Mouse (Mus musculus): ENCODE measurements around the gene Fbxl18.
A peak's percentile ranks its signal among the peaks of the same experiment; 100 is the strongest.

The Fbxl18 gene

GRCm38 (mm10) chr5:142894918-142895613 lies at the start of gene Fbxl18:
Gene Fbxl18, minus strand, starts transcription at chr5:142895421.
- DNase-seq (ENCODE audit: low read depth): peak; percentile 91

- DNase-seq (ENCODE audit: low read depth): peak; percentile 69
Observed at GRCm38 (mm10) chr5:142940393-142940792, 45.2 kb upstream of the Fbxl18 start.

GRCm38 (mm10) chr5:142937956-142938727 lies 42.9 kb upstream of the Fbxl18 start:
- peak; percentile 90 for DNase-seq (ENCODE audit: low read depth)

- peak; percentile 77 for DNase-seq (ENCODE audit: low read depth)
Observed at GRCm38 (mm10) chr5:142936336-142936719, 41.1 kb upstream of the Fbxl18 start.

GRCm38 (mm10) chr5:142935642-142936335 lies 40.6 kb upstream of the Fbxl18 start:
- DNase-seq (ENCODE audit: low read depth): peak; percentile 91

- no peak for DNase-seq (ENCODE audit: low read depth)
Observed at GRCm38 (mm10) chr5:142932731-142933130, 37.5 kb upstream of the Fbxl18 start.

- DNase-seq (ENCODE audit: low read depth): peak; percentile 93
Observed at GRCm38 (mm10) chr5:142932084-142932685, 37.0 kb upstream of the Fbxl18 start.

- no peak for DNase-seq (ENCODE audit: low read depth)
Observed at GRCm38 (mm10) chr5:142931241-142931745, 36.1 kb upstream of the Fbxl18 start.

GRCm38 (mm10) chr5:142929400-142929752 lies 34.2 kb upstream of the Fbxl18 start:
- DNase-seq (ENCODE audit: low read depth): no peak

GRCm38 (mm10) chr5:142928749-142929399 lies 33.7 kb upstream of the Fbxl18 start:
- peak; percentile 93 for DNase-seq (ENCODE audit: low read depth)

GRCm38 (mm10) chr5:142927341-142927930 lies 32.2 kb upstream of the Fbxl18 start:
- no peak for DNase-seq (ENCODE audit: low read depth)

- no peak for DNase-seq (ENCODE audit: low read depth)
Observed at GRCm38 (mm10) chr5:142926940-142927228, 31.7 kb upstream of the Fbxl18 start.

- DNase-seq (ENCODE audit: low read depth): peak; percentile 71
Observed at GRCm38 (mm10) chr5:142926204-142926939, 31.2 kb upstream of the Fbxl18 start.

GRCm38 (mm10) chr5:142924336-142924959 lies 29.2 kb upstream of the Fbxl18 start:
- DNase-seq (ENCODE audit: low read depth): no peak

- no peak for DNase-seq (ENCODE audit: low read depth)
Observed at GRCm38 (mm10) chr5:142923781-142924180, 28.6 kb upstream of the Fbxl18 start.

- DNase-seq (ENCODE audit: low read depth): no peak
Observed at GRCm38 (mm10) chr5:142922251-142922650, 27.0 kb upstream of the Fbxl18 start.

GRCm38 (mm10) chr5:142921074-142921459 lies 25.8 kb upstream of the Fbxl18 start:
- DNase-seq (ENCODE audit: low read depth): no peak

- DNase-seq (ENCODE audit: low read depth): peak; percentile 99
Observed at GRCm38 (mm10) chr5:142920311-142921073, 25.3 kb upstream of the Fbxl18 start.

- no peak for DNase-seq (ENCODE audit: low read depth)
Observed at GRCm38 (mm10) chr5:142917402-142917801, 22.2 kb upstream of the Fbxl18 start.

- no peak for DNase-seq (ENCODE audit: low read depth)
Observed at GRCm38 (mm10) chr5:142916593-142916992, 21.4 kb upstream of the Fbxl18 start.

Data from 416B (cell line).